Mouse (Mus musculus): ENCODE measurements around the gene Carm1.

GRCm38 (mm10) chr9:21559151-21559550, 12.5 kb downstream of the Carm1 start:
- TF ChIP-seq POLR2A (IDR thresholded peaks at IDR 0.05; ENCODE audit: insufficient read depth, low read depth, low read length), result no peak
- no peak for TF ChIP-seq CTCF (IDR thresholded peaks at IDR 0.05; ENCODE audit: insufficient read depth, low read depth, low read length)
